Mouse (Mus musculus) right cerebral cortex, postnatal 36 days (tissue): ENCODE measurements around the gene Crb1.
A peak's percentile ranks its signal among the peaks of the same experiment; 100 is the strongest.
"Not testable (repeated sequence)": the region's sequence is repeated elsewhere in the genome, so short reads cannot be mapped to it uniquely, and the experiment has no call there.

Source experiments
- DNase-seq, 2 experiments: peaks; one replicate each; pipeline ENCODE4 v3.0.0; 2022; ENCODE audit warnings: low spot score in 2 of 2, mixed read lengths in 1 of 2

The Crb1 gene

GRCm38 (mm10) chr1:139328811-139329210, 48.1 kb downstream of the Crb1 start:
- no peak for DNase-seq

- DNase-seq, result no peak
Observed at GRCm38 (mm10) chr1:139328286-139328685, 48.6 kb downstream of the Crb1 start.

- no peak for DNase-seq
Observed at GRCm38 (mm10) chr1:139325378-139325777, 51.5 kb downstream of the Crb1 start.

GRCm38 (mm10) chr1:139319798-139320197, 57.1 kb downstream of the Crb1 start:
- no peak for DNase-seq

GRCm38 (mm10) chr1:139314297-139314874, 62.5 kb downstream of the Crb1 start:
- DNase-seq, result no peak

- no peak for DNase-seq
Observed at GRCm38 (mm10) chr1:139308915-139309314, 68.0 kb downstream of the Crb1 start.

- not testable (repeated sequence) for DNase-seq
Observed at GRCm38 (mm10) chr1:139302519-139302918, 74.4 kb downstream of the Crb1 start.

GRCm38 (mm10) chr1:139301830-139302229, 75.1 kb downstream of the Crb1 start:
- no peak for DNase-seq

GRCm38 (mm10) chr1:139292023-139292422, 84.9 kb downstream of the Crb1 start:
- DNase-seq, result no peak

GRCm38 (mm10) chr1:139291593-139291992, 85.3 kb downstream of the Crb1 start:
- DNase-seq, result no peak

- DNase-seq, result no peak
Observed at GRCm38 (mm10) chr1:139276619-139277320, 100.1 kb downstream of the Crb1 start.

- DNase-seq, result peak; percentile 2 to 4
Observed at GRCm38 (mm10) chr1:139267844-139268243, 109.1 kb downstream of the Crb1 start.

- DNase-seq, result no peak
Observed at GRCm38 (mm10) chr1:139264245-139264644, 112.7 kb downstream of the Crb1 start.

GRCm38 (mm10) chr1:139263158-139263557, 113.7 kb downstream of the Crb1 start:
- no peak for DNase-seq

GRCm38 (mm10) chr1:139255581-139255980, 121.3 kb downstream of the Crb1 start:
- no peak for DNase-seq

GRCm38 (mm10) chr1:139252041-139252440, 124.9 kb downstream of the Crb1 start:
- no peak for DNase-seq

- no peak for DNase-seq
Observed at GRCm38 (mm10) chr1:139249159-139249558, 127.7 kb downstream of the Crb1 start.

- no peak for DNase-seq
Observed at GRCm38 (mm10) chr1:139246723-139247380, 130.0 kb downstream of the Crb1 start.

GRCm38 (mm10) chr1:139236794-139237193, 140.1 kb downstream of the Crb1 start:
- DNase-seq, result no peak

GRCm38 (mm10) chr1:139234611-139235568, 142.0 kb downstream of the Crb1 start:
- DNase-seq, result no peak

- no peak for DNase-seq
Observed at GRCm38 (mm10) chr1:139232636-139233035, 144.3 kb downstream of the Crb1 start.
